Mouse (Mus musculus): ENCODE data around the gene Pik3cd. TPM values are rescaled to one million over a fixed set of nuclear protein-coding genes. Genes with fewer than 3 reads are reported as not detected.

Gene Pik3cd
- total RNA-seq, 2 experiments from 2014 or later: 10.3 to 12.7 TPM

- peak; percentile 62 for DNase-seq (ENCODE audit: low spot score)
These were observed 23.4 kb upstream of the Pik3cd start for GRCm38 (mm10) chr4:149725661-149726350.

- no peak for DNase-seq (ENCODE audit: low spot score)
These were observed 22.6 kb upstream of the Pik3cd start for GRCm38 (mm10) chr4:149724916-149725470.

- peak; percentile 67 for DNase-seq (ENCODE audit: low spot score)
These were observed 21.7 kb upstream of the Pik3cd start for GRCm38 (mm10) chr4:149723855-149724731.

GRCm38 (mm10) chr4:149723021-149723390, 20.6 kb upstream of the Pik3cd start:
- DNase-seq (ENCODE audit: low spot score): no peak

GRCm38 (mm10) chr4:149722104-149723020, 20.0 kb upstream of the Pik3cd start:
- no peak for DNase-seq (ENCODE audit: low spot score)

GRCm38 (mm10) chr4:149721163-149721562, 18.8 kb upstream of the Pik3cd start:
- DNase-seq (ENCODE audit: low spot score): no peak

GRCm38 (mm10) chr4:149719686-149720085, 17.3 kb upstream of the Pik3cd start:
- no peak for DNase-seq (ENCODE audit: low spot score)

GRCm38 (mm10) chr4:149714542-149714941, 12.2 kb upstream of the Pik3cd start:
- DNase-seq (ENCODE audit: low spot score): no peak

GRCm38 (mm10) chr4:149711955-149712354, 9.6 kb upstream of the Pik3cd start:
- DNase-seq (ENCODE audit: low spot score): peak; percentile 54

GRCm38 (mm10) chr4:149711485-149711884, 9.1 kb upstream of the Pik3cd start:
- no peak for DNase-seq (ENCODE audit: low spot score)

- peak; percentile 79 for DNase-seq (ENCODE audit: low spot score)
These were observed 8.1 kb upstream of the Pik3cd start for GRCm38 (mm10) chr4:149710510-149710909.

GRCm38 (mm10) chr4:149705941-149706340, 3.6 kb upstream of the Pik3cd start:
- DNase-seq (ENCODE audit: low spot score): no peak

GRCm38 (mm10) chr4:149705298-149705697, 2.9 kb upstream of the Pik3cd start:
- DNase-seq (ENCODE audit: low spot score): no peak

GRCm38 (mm10) chr4:149701426-149702209, 753 bp downstream of the Pik3cd start:
- peak; percentile 61 for DNase-seq (ENCODE audit: low spot score)

- DNase-seq (ENCODE audit: low spot score): peak; percentile 58
These were observed 2.4 kb downstream of the Pik3cd start for GRCm38 (mm10) chr4:149699953-149700352.

GRCm38 (mm10) chr4:149698197-149698821, 4.1 kb downstream of the Pik3cd start:
- peak; percentile 64 for DNase-seq (ENCODE audit: low spot score)

- DNase-seq (ENCODE audit: low spot score): no peak
These were observed 4.7 kb downstream of the Pik3cd start for GRCm38 (mm10) chr4:149697506-149698196.

GRCm38 (mm10) chr4:149696189-149696971, 6.0 kb downstream of the Pik3cd start:
- DNase-seq (ENCODE audit: low spot score): no peak

GRCm38 (mm10) chr4:149691368-149691767, 11.0 kb downstream of the Pik3cd start:
- DNase-seq (ENCODE audit: low spot score): no peak
